Comparison of ENCODE assay signal across 35 mouse cellular contexts in the genomic region with DNA sequence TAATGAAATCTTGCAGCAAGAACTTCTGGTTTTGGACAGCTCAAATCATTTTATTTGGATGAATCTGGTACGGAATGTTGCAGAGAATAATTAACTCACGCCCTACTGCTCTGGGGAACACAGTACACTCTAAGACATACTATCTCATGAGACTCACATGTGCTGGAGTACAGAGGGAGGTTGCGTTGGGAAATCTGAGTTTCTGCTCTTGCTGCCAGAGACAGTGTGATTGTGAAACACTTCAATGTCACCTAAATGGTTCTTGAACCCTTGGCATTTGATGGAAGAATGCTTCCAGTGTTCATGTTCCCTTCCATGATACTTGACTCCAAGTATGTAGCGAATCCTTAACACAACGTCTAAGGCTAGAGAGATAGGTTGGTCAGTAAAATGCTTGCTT.
"Had no signal": no experiment of that assay in that cellular context is flagged by ENCODE, and none has a peak within 500 bp of the region (broad histone marks: within the 10 kb centered on the region; RNA-seq: fewer than 3 reads in every experiment).

No protein-coding gene starts in this region.

- ATAC-seq: hindbrain, embryonic 16.5 days; hindbrain, postnatal 0 days; inflammation-experienced regulatory T-cells, adult 6 months; intestine, embryonic 15.5 days; intestine, embryonic 16.5 days; intestine, postnatal 0 days had no signal

- H3K36me3 ChIP-seq: heart, embryonic 10.5 days; heart, embryonic 12.5 days; heart, embryonic 13.5 days; heart, embryonic 15.5 days; hindbrain, embryonic 10.5 days; hindbrain, embryonic 12.5 days; hindbrain, embryonic 13.5 days; hindbrain, embryonic 15.5 days; intestine, embryonic 15.5 days; kidney, embryonic 15.5 days had no signal

- H3K27ac ChIP-seq: heart, embryonic 10.5 days; heart, embryonic 13.5 days; heart, embryonic 15.5 days; hindbrain, embryonic 10.5 days; hindbrain, embryonic 12.5 days; hindbrain, embryonic 13.5 days; hindbrain, embryonic 14.5 days; hindbrain, embryonic 15.5 days; hindbrain, postnatal 0 days; intestine, embryonic 15.5 days; kidney, embryonic 15.5 days; kidney, postnatal 0 days; layer of hippocampus, adult 2 months had no signal

- DNase-seq: heart, postnatal 10 days; heart, postnatal 14 days; heart, postnatal 36 days; heart, postnatal 4 days; kidney, adult 11 months; kidney, adult 18-20 months; kidney, adult 2 months; kidney, adult 8-10 months; kidney, adult 9 months; kidney, postnatal 10 days; kidney, postnatal 14 days; kidney, postnatal 25 days; kidney, postnatal 36 days; kidney, postnatal 4 days; layer of hippocampus, adult 9-11 months; layer of hippocampus, postnatal 36 days had no signal

- H3K27me3 ChIP-seq: heart, embryonic 12.5 days; heart, embryonic 13.5 days; heart, embryonic 15.5 days; hindbrain, embryonic 12.5 days; hindbrain, embryonic 13.5 days; hindbrain, embryonic 15.5 days; intestine, embryonic 15.5 days; kidney, embryonic 15.5 days had no signal

- H3K4me1 ChIP-seq: heart, embryonic 10.5 days; heart, embryonic 12.5 days; heart, embryonic 13.5 days; heart, embryonic 15.5 days; intestine, embryonic 15.5 days; kidney, embryonic 15.5 days had no signal

- H3K4me2 ChIP-seq: heart, embryonic 11.5 days; heart, embryonic 12.5 days; heart, embryonic 13.5 days; heart, embryonic 15.5 days; hindbrain, embryonic 12.5 days; hindbrain, embryonic 13.5 days; hindbrain, embryonic 14.5 days; hindbrain, embryonic 15.5 days; intestine, embryonic 15.5 days; kidney, embryonic 15.5 days had no signal

- H3K4me3 ChIP-seq: heart, embryonic 10.5 days; heart, embryonic 12.5 days; heart, embryonic 13.5 days; heart, embryonic 15.5 days; hindbrain, embryonic 10.5 days; hindbrain, embryonic 12.5 days; hindbrain, embryonic 13.5 days; hindbrain, embryonic 15.5 days; intestine, embryonic 15.5 days; kidney, embryonic 15.5 days; layer of hippocampus, adult 2 months had no signal

- H3K9ac ChIP-seq: heart, embryonic 12.5 days; heart, embryonic 13.5 days; heart, embryonic 15.5 days; hindbrain, embryonic 12.5 days; hindbrain, embryonic 13.5 days; hindbrain, embryonic 14.5 days; hindbrain, embryonic 15.5 days; intestine, embryonic 15.5 days; kidney, embryonic 15.5 days had no signal

- H3K9me3 ChIP-seq: heart, embryonic 10.5 days; heart, embryonic 12.5 days; heart, embryonic 13.5 days; heart, embryonic 15.5 days; hindbrain, embryonic 10.5 days; hindbrain, embryonic 12.5 days; hindbrain, embryonic 13.5 days; hindbrain, embryonic 15.5 days; intestine, embryonic 15.5 days; kidney, embryonic 15.5 days had no signal
